Mouse (Mus musculus) lung, postnatal 0 days (tissue): ENCODE results near the gene Arhgap29. TPM values are rescaled to one million over a fixed set of nuclear protein-coding genes. Genes with fewer than 3 reads are reported as not detected.

Source experiments
- ATAC-seq: fragments of 200-750 bp; cut with Nextera tagmentation; 2 replicates; pipeline ENCODE4 v1.8.0; 2017; ENCODE audit warnings: moderate library complexity
- DNase-seq: peaks from one replicate; pipeline ENCODE4 v3.0.0-alpha.2; 2016; ENCODE audit warnings: low spot score
- H3K27ac ChIP-seq: fragments of 300-500 bp; sonication (generic); 2 replicates; pipeline ENCODE4 v1.5.1; 2014; ENCODE audit warnings: antibody characterized with exemption, mild to moderate bottlenecking, low read length, mixed read lengths
- H3K27me3 ChIP-seq: fragments of 300-500 bp; sonication (generic); replicated peaks from 2 replicates; pipeline ENCODE4 v1.6.1; 2014; ENCODE audit warnings: low read length, mixed read lengths; ENCODE audit not compliant: insufficient read depth
- H3K36me3 ChIP-seq: fragments of 300-500 bp; sonication (generic); 2 replicates; pipeline ENCODE4 v1.6.1; 2014; ENCODE audit warnings: low read length, mixed read lengths; ENCODE audit not compliant: insufficient read depth
- H3K4me1 ChIP-seq: fragments of 300-500 bp; sonication (generic); 2 replicates; pipeline ENCODE4 v1.6.1; 2014; ENCODE audit warnings: antibody characterized with exemption, low read depth, low read length, mixed read lengths; ENCODE audit not compliant: insufficient read depth
- H3K4me2 ChIP-seq: fragments of 300-500 bp; sonication (generic); replicated peaks from 2 replicates; pipeline ENCODE4 v1.6.1; 2014; ENCODE audit warnings: low read depth, mild to moderate bottlenecking, low read length, moderate library complexity, mixed read lengths
- H3K4me3 ChIP-seq: fragments of 300-500 bp; sonication (generic); 2 replicates; pipeline ENCODE4 v1.5.1; 2014; ENCODE audit warnings: low read depth, low read length
- H3K9ac ChIP-seq: fragments of 300-500 bp; sonication (generic); replicated peaks from 2 replicates; pipeline ENCODE4 v1.6.1; 2014; ENCODE audit warnings: low read depth, mild to moderate bottlenecking
- H3K9me3 ChIP-seq: fragments of 300-500 bp; sonication (generic); 2 replicates; pipeline ENCODE4 v1.6.1; 2016; ENCODE audit warnings: low read length, mixed read lengths
- CTCF ChIP-seq: IDR thresholded peaks from 2 replicates; pipeline ENCODE4 v1.5.1; 2016; ENCODE audit warnings: antibody characterized with exemption, mild to moderate bottlenecking
- EP300 ChIP-seq: IDR thresholded peaks from 2 replicates; pipeline ENCODE4 v1.6.1; 2016; ENCODE audit warnings: antibody characterized with exemption, mild to moderate bottlenecking, control low read depth
- WGBS: fragments of 180-500 bp; shearing (Covaris S2); extraction: QIAGEN DNeasy Blood & Tissue Kit; methylation state at CpG from one replicate; pipeline ENCODE4 v1.1.7; 2014; 5-methylcytosine and 5-hydroxymethylcytosine counted together
- polyA plus RNA-seq: library from polyadenylated mRNA; unstranded; fragments of >200 nt; fragmentation: Nextera tagmentation; extraction: Ambion mirVana; gene quantifications from 2 replicates; pipeline ENCODE4 v1.2.1, GENCODE M21; 2015

Arhgap29 gene
- polyA plus RNA-seq, 1 experiment from 2014 or later, result 56.8 TPM

DNA sequence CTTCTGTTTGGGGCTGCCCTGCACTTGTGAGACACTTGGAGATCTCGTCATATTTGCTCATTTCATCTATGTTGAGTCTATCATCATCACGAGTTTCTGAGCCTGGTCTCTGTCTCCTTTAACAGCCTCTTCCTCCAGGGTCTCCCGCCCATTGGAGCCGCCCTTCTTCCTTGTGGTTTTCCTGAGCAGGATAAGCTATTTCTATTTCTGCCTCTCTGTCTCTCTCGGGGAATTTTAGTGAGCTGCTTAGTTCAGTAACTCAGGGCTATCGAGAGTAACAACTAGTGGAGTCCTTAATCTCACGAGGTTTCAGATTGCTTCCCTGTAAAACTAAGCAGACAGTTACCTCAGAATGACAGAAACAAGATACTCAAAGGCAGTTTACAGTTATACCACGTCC lies 90.8 kb downstream of the Arhgap29 start:
- H3K4me1 ChIP-seq, result peaks cover 6% of the 10 kb centered on the region; the same call in 1 of the 2 replicates
- H3K9ac ChIP-seq, result no peak overlapping the region
- H3K27me3 ChIP-seq, result 0 out of 2 replicates have a peak, but pooled peaks cover 6% of the 10 kb centered on the region
- H3K36me3 ChIP-seq, result no peaks in the 10 kb centered on the region
- H3K4me2 ChIP-seq, result 0 out of 2 replicates have a peak overlapping the region, but pooled peaks have one; percentile 17
- no peaks in the 10 kb centered on the region for H3K9me3 ChIP-seq
- TF ChIP-seq EP300, result no peak
- TF ChIP-seq CTCF, result no peak
- no peak for ATAC-seq
- no peak overlapping the region for H3K27ac ChIP-seq
- H3K4me3 ChIP-seq, result no peak overlapping the region
- no peak for DNase-seq
- 20% methylated on average over 8 of the region's 8 CpGs for whole genome bisulfite sequencing

DNA sequence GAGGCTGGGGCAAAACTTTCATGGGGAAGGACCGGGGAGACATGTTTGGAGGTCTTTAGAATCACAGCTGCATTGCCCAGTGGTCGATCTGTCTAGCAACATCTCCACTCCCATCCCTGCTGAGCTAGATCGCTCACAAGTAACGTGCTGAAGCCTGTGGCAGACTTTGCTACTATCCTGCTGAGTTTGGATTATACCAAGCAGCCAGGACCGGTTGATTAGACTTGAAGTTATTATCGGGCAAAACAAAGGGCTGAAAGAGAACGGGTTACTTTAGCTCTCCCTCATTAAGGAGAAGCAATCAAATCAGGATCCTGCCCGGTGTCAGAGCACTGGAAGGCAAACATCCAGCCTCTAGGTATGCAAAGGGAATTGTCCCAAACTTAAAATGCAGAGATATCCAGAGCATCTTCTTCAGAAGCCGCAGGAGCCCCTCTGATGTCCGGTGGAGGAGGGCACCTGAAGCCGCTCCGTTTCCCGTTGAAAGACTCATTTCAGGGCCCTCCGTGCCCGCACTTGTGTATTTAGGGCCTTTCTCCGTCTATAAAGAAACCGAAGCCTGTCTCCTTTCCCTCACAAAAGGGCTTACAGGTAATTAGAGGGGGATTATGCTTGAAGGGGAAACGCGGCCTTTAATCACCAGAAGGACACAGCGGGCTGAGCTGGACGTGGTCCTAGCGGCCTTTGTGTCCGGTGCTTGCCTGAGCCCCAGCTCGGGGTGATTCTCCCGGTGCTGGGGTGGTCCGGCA lies 91.6 kb downstream of the Arhgap29 start, which contains the start of gene Abca4:
TSS of gene Abca4 (plus strand) at position 645 of the 749 bp plus-strand sequence.
- Histone ChIP-seq H3K9ac (no peak within 1 kb of the TSS), H3K4me3 (no peak within 1 kb of the TSS), H3K27me3 (0 out of 2 replicates have a peak, but pooled peaks cover 6% of the 10 kb centered on the region), H3K36me3 (no peaks in the 10 kb centered on the region), H3K4me1 (peaks cover 13% of the 10 kb centered on the region; the same call in 1 of the 2 replicates), H3K9me3 (no peaks in the 10 kb centered on the region), H3K27ac (no peak within 1 kb of the TSS), H3K4me2 (0 out of 2 replicates have a peak within 1 kb of the TSS, but pooled peaks have one; percentile 17)
- ATAC-seq, result no peak
- 46% methylated on average over 26 of the region's 26 CpGs for WGBS
- TF ChIP-seq CTCF (no peak), EP300 (no peak)
- DNase-seq, result no peak

DNA sequence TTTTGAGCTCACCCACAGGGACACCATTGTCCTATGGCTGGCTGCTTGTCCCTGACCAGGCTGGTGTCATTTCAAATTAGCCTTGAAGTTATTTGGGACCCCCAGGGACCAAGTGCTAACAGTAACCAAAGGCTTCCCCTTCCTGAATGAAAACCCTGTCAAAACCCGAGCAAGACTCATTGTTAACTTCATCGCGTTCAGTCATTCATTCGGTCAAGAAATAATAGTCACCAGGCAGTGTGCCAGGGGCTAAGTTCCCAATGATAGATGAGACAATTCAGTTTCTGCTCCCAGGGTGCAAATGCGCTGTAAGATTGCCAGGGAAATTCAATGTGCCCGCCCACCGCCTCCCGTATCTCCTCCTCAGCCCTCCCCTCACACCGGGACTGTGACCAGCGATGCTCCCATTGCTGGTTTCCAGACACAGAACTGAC lies 93.9 kb downstream of the Arhgap29 start:
- H3K27me3 ChIP-seq, result 0 out of 2 replicates have a peak, but pooled peaks cover 6% of the 10 kb centered on the region
- H3K36me3 ChIP-seq, result no peaks in the 10 kb centered on the region
- no peak overlapping the region for H3K27ac ChIP-seq
- peaks cover 13% of the 10 kb centered on the region; the same call in 1 of the 2 replicates for H3K4me1 ChIP-seq
- no peak for TF ChIP-seq EP300
- TF ChIP-seq CTCF, result no peak
- peak; percentile 54 for DNase-seq
- WGBS, result 49% methylated on average over 10 of the region's 10 CpGs
- H3K9ac ChIP-seq, result no peak overlapping the region
- H3K9me3 ChIP-seq, result no peaks in the 10 kb centered on the region
- no peak; the same call in 1 of the 2 replicates for ATAC-seq
- H3K4me2 ChIP-seq, result no peak overlapping the region
- H3K4me3 ChIP-seq, result no peak overlapping the region

DNA sequence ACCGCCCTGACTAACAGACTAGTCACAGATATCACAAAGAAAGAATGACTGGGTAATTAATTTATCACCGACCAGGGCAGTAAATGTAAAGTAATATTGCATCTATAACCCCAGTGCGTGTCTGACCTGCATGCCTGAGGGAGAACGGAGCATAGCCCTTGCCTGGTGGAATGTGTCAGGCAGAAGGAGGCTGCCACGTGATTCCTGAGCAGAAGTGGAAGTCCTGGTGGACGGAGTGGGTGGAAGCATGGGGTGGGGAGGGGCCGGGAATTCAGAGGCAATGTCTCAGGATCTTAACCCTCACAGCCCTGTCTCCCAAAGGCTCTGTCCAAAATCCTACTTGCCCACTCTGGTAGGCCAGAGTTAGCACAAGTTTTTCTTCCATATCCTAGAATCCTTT lies 95.1 kb downstream of the Arhgap29 start:
- ATAC-seq, result peak; percentile 82

DNA sequence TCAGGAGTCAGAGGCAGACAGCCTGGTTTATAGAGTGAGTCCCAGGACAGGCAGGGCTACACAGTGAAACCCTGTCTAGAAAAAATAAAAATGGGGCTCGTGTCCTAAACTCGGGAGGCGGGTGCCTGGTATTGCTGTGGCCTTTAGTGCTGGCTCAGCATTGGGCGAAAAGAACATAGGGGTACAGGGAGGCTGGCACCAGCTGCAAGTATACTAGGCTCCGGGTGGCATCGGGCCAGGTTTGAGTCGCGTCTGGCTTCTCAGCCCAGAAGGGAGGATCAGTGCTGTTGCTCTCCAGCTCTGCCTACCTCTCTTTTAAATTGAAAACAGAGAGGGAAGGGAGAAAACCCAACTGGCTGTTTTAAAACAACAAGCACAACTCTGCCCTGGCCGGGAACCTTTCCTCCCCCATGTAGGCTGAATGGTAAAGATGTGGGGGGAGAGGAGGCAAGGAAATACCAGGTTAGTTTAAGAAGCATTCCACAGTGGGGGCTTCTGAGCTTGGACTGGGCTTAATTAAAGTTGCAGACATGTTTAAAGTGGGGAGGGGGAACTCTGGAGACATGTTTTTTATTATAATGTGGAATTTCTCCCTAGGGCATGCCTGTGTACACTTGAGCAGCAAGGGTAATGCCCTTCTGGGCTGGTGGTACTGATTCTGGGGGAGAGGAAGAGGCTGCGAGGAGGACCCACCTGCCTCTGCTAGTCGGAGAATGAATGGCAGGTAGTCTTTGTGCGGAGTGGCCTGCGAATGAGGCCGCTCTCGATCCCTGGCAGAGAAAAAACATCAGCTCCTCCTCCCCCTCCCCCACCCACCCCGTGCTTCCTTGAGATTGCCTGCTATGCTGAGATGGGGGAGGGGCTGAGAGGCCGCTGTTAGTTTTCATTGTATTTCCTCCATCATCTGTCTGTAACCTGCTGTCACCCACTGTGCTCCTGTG lies 95.8 kb downstream of the Arhgap29 start:
- Histone ChIP-seq H3K9ac (no peak overlapping the region), H3K4me3 (no peak overlapping the region), H3K27ac (peak overlapping the region; percentile 51; the same call in 1 of the 2 replicates), H3K27me3 (0 out of 2 replicates have a peak, but pooled peaks cover 6% of the 10 kb centered on the region), H3K36me3 (no peaks in the 10 kb centered on the region), H3K9me3 (no peaks in the 10 kb centered on the region), H3K4me1 (peaks cover 13% of the 10 kb centered on the region; the same call in 1 of the 2 replicates), H3K4me2 (0 out of 2 replicates have a peak overlapping the region, but pooled peaks have one; percentile 15)
- peak; percentile 46 for DNase-seq
- ATAC-seq, result peak; percentile 46; the same call in 1 of the 2 replicates
- 27% methylated on average over 17 of the region's 17 CpGs for WGBS
- TF ChIP-seq CTCF (no peak), EP300 (no peak)

More for the DNA sequence above, 95.1 kb downstream of the Arhgap29 start:
- H3K27ac ChIP-seq, result peak overlapping the region; percentile 51; the same call in 1 of the 2 replicates
- H3K9me3 ChIP-seq, result no peaks in the 10 kb centered on the region
- TF ChIP-seq CTCF (peak; percentile 28), EP300 (no peak)
- H3K4me1 ChIP-seq, result peaks cover 13% of the 10 kb centered on the region; the same call in 1 of the 2 replicates
- 0 out of 2 replicates have a peak, but pooled peaks cover 6% of the 10 kb centered on the region for H3K27me3 ChIP-seq
- H3K36me3 ChIP-seq, result no peaks in the 10 kb centered on the region
- H3K4me2 ChIP-seq, result no peak overlapping the region
- no peak overlapping the region for H3K9ac ChIP-seq
- peak; percentile 67 for DNase-seq
- 32% methylated on average over 7 of the region's 7 CpGs for whole genome bisulfite sequencing
- no peak overlapping the region for H3K4me3 ChIP-seq
